Mouse (Mus musculus) 3134 (cell line): Measurements from ENCODE around the gene Ttc13.
A peak's percentile ranks its signal among the peaks of the same experiment; 100 is the strongest.

Experiments used
- DNase-seq: peaks from one replicate; pipeline ENCODE4 v3.0.0-alpha.2; 2011; ENCODE audit warnings: low spot score; ENCODE audit not compliant: insufficient read length; ENCODE audit errors: extremely low read depth

Ttc13 gene

DNA sequence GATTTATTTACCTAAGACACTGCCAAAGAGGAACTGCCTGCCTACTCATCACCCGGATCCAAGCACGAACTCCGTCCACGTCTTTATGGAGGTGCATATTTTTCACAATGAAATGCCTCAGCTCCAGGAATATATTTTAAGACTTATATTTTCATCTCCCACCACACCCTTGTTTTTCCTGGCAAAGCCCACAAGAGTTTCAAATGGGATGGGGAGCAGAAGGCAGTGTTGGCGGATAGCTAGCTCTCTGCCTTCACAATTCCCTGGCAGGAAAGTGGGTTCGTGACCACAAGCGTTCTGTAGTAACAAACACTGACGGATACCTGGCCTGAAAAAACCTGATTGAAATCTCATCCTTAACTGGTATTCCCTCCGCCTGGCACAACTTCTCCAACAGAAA, 60.0 kb downstream of the Ttc13 start:
- DNase-seq = no peak

- no peak for DNase-seq
Observed at GRCm38 (mm10) chr8:124658415-124658814, 63.4 kb downstream of the Ttc13 start.

DNA sequence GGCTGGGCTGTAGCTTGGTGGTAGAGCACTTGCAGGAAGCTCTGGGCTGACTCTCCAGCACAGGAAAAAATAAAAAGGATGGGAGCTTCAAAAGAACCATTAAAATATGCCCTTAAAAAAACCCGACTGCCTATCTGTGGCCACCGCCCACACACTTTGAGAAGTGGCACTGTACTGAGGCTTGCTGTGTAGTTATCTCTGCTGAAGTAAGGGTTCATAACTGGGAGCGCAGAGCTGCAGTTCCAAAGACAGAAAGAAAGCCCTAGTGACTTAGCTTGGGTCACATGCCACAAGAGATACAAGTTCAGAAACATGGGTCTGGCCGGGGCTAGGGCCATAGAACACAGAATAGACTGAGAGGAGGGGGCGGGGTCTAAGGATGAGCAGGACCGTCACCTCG, 63.8 kb downstream of the Ttc13 start:
- no peak for DNase-seq

DNA sequence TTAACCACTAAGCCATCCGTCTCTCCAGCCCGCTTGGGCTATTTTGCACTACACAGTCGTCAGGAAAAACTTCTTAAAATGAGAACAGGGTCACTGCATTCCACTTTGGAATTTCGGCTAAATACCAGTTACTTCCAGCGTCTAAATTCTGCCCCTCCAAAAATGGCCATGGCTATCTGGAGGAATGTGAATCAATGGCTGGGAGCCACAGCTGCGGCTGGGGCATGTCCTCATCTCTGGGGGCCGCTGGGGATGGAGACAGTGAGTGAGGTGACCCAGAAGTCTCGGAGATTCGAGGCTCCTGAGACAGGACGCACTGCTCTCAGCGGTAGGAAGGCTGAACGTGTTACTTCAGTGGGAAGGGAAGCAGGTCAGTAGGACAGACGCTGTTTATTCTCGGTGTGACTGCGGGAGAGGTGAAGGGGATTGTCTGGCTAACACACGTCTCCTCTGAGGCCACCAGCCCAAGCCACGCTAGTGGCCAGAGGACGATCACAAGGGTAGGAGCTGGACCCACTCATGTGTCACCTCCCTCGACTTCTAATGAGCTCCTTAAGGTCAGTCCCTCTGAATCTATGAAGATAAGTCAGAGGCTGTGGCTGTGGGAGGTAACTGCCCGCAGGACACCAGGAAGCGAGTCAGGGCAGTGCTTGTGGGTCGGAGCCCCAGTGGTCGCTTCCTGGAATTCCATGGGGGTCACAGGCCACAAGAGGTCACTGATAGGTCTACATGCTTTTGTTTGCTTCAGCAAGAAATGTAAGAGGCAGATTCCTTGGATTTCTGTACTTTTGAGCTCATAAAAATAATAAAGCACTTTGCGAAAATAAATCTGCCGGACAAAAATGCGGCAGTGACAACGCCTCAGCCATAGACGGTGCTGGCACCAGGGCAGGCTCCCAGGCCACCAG, 68.0 kb downstream of the Ttc13 start:
- no peak for DNase-seq

GRCm38 (mm10) chr8:124652546-124652945, 69.2 kb downstream of the Ttc13 start:
- DNase-seq = peak; percentile 66

DNA sequence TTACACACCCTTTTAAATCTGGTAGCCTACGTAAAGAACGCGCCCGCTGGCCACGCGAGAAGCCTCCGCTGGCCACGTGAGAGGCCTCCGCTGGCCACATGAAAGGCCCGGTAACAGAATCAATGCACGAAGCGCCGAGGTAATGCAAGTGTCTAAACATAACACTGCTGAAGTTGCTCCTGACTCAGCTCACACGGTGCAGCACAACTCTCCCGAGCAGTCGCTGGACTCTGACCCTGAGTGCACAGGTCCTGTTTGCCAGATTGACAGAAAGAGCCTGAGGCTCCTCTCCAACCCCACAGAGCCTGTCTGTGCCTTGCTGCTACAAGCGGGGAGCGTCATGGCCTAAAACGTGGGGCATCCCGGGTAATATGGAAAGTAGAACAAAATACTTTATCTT, 70.0 kb downstream of the Ttc13 start:
- DNase-seq = no peak

- DNase-seq = no peak
Observed at GRCm38 (mm10) chr8:124648311-124648710, 73.5 kb downstream of the Ttc13 start.

GRCm38 (mm10) chr8:124643540-124644339, 78.0 kb downstream of the Ttc13 start:
- DNase-seq = peak; percentile 89

- DNase-seq = no peak
Observed at GRCm38 (mm10) chr8:124641599-124641998, 80.2 kb downstream of the Ttc13 start.

DNA sequence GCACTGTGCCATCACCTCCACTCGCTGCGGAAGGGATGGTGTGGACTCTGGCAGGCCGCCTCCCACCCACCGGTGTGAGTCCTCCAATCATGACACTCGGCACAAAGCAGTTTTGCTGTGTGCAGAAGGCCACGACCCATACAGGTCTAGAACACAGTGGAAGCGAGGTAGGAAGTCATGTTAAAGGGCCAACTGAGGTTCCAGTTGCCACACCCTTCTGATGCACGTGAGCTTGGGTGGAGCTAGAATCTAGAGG, 86.6 kb downstream of the Ttc13 start:
- no peak for DNase-seq

DNA sequence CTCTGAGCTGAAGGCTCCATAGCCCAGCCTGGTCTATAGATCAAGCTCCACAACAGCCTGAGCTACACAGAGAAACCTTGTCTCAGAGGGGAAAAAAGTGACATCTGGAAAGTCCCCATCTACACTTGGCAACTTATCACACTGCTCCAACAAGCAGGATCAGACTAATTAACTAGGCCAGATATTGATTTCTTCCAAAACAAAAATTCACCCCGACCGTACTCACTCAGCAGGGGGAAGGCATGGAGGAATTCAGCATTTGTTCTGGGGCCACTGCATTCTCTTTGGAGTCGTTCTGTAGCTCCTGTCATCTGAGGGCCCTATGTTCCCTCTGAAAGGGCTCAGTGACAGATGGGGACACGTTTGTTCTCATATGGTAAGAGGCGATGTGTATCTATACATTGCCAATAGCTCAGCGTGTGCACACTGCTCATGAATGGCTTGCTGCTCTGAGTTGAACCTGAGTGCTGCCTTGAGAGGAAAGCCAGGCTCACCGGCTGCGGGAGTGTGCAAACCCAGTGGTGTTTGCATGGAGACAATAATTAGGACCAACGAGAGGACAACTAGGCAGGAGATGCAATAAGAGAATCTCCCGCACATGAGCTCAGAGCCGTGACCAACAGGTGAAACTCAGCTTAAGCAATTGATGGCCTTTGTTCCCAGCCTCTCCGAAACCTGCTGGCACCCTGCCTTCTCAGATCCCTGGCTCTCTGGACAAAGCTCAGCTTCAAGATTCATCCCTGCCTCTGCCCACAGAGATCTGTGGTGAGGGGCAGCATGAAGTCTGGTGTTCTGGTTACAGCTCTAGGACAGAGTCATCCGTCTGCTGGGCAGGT, 87.2 kb downstream of the Ttc13 start:
- DNase-seq = no peak

GRCm38 (mm10) chr8:124633001-124633703, 88.6 kb downstream of the Ttc13 start:
- peak; percentile 70 for DNase-seq

DNA sequence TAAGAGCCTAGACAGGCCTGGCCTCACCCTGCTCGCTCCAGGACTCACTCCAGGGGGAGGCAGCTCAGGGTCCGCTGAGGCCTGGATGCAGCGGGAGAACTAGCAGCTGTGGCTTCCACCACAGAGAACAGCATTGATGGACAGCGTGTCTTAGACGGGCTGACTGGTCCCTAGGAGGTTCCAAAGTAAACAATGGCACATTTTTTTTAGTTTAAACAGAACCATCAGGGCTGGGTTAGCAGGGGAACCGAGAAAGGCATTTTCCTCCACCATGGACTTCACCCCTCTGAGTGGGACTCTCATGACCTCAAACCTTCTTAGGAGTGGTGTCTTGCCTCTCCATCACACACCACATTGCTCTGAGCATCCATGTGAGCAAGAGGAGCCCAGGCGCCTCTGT, 89.8 kb downstream of the Ttc13 start:
- DNase-seq = peak; percentile 68

DNA sequence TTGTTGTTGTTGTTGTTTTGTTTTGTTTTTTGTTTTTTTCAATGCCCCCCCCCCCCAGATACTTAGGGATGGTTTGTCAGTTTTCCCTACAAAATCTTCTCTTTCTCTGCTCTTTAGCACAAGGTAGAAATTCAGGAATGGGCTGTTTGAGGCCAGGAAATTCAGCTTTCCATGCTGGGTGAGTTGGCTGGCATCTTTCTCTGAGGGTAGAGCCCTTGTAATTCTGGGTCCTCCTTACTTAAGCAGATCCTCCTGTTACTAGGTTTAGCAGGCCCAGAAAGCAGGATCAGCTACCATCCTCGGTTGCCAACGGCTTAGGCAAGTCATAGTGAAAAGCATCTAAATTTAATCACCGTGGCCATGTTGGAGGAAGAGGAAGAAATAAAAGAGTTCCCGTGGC, 90.9 kb downstream of the Ttc13 start:
- no peak for DNase-seq

GRCm38 (mm10) chr8:124630489-124630888, 91.3 kb downstream of the Ttc13 start:
- DNase-seq = no peak

GRCm38 (mm10) chr8:124626251-124626650, 95.5 kb downstream of the Ttc13 start:
- DNase-seq = no peak
